Mouse (Mus musculus) spleen, adult 18-20 months (tissue): ENCODE results near the gene Hmga1.

ENCODE experiments used
- DNase-seq, 2 experiments: peaks; one replicate each; pipeline ENCODE4 v3.0.0; 2022; ENCODE audit warnings: mixed read lengths in 2 of 2

The Hmga1 gene

GRCm38 (mm10) chr17:27532095-27532494, 24.2 kb upstream of the Hmga1 start:
- DNase-seq = no peak

- DNase-seq = no peak
Measured at GRCm38 (mm10) chr17:27533354-27533753, 22.9 kb upstream of the Hmga1 start.

DNA sequence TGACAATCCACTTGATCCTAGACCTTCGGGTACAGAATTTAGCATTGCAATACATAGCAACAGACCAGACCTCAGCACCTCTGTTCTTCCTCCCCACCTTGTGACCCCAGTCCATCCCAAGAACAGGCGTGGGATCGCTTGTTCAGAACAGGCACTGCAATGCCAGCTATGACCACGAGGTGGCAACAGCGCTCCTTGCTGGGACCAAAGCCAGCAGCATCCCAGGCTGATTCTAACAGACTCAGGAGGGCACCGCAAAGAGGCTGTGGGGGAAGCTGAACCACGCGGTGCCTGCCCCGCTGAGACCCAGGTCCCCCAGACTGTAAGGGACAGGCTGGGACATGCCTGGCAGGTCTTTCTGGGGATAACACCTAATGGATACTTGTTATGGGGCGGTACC, 21.6 kb upstream of the Hmga1 start:
- DNase-seq = peak; percentile 73 to 89

DNA sequence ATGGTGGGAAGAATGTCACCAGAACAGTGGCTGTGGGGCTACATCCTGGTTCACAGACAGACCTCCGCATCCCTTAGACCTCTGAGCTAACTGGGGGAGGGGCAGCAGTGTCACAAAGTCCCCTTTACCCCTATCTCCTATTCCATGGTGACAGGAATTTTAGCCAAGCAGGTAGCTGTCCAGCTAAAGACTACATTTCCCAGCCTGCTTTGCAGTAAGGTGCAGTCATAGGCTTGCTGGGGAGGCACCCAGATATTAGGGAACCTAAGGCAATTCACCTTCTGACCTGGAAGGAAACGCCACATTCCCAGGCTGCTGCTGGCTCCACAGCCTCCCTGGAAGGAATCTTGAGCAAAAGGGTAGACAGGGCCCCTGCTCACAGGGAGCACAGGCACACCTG, 15.0 kb upstream of the Hmga1 start:
- DNase-seq = no peak

DNA sequence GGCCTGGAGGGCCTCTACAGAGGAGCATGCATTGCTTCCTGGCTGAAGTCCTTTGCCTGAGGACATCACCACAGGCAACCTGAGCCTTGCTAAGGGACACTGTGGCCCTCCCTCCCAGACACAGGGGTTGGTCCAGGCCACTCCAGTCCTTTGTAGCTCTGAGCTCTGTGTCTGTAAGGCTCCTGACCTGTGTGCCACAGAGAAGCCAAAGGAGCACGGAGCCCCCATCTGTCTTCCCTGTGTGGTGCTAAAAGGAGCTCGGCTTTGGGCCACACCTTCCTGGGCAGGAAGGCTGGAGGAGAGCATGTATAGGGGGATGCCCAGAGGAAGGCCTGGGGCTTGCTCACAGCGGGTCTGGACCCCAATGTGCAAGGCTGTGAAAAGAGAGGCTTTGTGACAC, 14.3 kb upstream of the Hmga1 start:
- no peak for DNase-seq

DNA sequence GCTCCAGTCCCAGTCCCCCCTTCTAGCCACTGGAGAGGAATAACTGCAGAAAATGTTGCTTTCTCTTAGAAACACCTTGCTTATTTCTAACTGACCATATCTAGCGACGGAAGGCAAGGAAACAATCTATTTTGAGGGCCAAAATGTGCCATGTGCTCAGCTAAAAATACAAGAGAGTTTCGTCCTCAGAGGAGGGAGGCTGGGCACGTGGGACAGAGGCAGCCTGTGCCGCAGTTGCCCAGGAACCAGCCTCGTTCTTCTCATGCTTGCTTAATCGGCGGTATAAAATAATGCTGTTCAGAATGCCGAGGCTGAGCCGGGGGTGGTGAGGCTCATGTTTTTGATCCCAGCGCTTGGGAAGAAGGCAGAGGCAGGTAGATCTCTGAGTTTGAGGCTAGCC, 11.7 kb upstream of the Hmga1 start:
- DNase-seq = no peak

GRCm38 (mm10) chr17:27545991-27546390, 10.3 kb upstream of the Hmga1 start:
- no peak for DNase-seq

- no peak for DNase-seq
Measured at GRCm38 (mm10) chr17:27546574-27547085, 9.7 kb upstream of the Hmga1 start.

DNA sequence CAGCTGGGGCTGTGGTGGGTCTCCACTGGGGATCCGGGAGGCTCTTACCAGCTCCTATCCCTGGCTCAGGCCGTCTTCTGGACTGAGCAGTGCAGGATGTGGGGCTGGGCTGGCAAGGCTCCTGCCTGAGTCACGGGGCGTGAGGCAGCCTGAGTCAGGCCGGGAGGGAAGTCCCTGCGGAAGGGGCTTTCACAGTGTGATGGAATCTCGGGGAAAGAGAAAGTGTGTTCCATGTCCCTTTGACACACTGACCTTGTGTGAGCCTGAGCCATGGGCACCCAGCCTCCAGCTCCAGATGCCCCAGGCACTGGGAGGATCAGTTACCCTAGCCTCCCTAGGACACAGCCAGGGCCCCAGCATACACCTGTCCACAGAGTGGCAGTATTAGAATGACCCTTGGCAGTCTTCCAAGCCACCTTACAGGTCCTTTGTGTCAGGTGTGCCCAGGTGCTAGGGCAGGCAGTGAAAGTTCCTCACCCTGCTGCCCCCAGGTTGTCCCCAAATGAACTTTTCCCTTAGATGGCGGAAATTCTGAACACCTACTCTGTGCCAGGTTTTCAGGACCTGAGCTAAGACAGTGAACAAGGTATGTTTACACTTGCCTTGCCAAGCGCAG, 8.9 kb upstream of the Hmga1 start:
- no peak for DNase-seq

GRCm38 (mm10) chr17:27549234-27549633, 7.1 kb upstream of the Hmga1 start:
- no peak for DNase-seq

- DNase-seq = no peak
Measured at GRCm38 (mm10) chr17:27551393-27551940, 4.8 kb upstream of the Hmga1 start.

DNA sequence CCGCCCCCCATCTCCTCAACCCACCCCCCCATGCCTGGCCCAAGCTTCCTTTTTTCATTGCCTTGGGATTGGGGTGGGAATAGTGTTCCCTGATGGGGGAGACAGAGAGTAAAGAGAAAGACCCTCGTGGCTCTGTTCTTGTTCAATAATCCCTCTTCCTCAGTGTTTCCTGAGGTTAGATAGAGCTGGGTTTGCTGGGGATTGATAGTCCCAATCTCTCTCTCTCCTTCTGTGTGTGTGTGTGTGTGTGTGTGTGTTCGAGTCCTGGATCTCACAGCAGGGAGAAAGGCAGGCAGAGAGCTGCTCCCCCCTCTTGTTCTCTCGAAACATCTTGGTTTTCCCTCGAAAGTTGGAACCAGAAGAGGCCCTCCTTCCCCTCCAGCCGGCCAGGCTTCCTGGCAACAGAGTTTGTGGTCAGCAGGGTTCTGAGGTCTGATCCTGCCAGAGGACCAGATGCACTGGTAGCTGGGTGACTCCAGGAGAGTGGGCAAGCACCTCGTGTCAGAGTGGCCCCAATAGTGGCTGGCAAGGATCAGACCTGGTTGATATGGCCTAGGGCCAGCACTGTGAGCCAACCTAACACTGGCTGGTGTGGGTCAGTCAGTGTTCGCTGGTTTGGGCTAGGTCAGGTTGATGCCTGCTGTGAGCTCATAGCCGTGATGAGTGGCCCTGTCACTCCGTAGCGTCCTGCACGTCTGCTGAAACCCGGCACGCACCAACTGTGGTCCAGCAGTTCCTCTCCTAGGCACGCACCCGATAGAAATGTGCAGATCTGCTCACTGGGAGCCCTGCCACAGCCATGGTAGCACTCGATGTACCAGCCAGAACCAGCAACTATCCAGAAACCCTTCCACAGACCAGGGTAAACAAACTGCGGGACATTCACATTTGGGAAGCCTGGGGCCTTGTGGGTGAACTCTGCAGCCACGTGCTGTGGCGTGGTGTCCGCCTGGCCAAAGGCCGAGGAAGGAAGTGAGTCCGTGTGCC, 3.8 kb upstream of the Hmga1 start:
- no peak for DNase-seq

DNA sequence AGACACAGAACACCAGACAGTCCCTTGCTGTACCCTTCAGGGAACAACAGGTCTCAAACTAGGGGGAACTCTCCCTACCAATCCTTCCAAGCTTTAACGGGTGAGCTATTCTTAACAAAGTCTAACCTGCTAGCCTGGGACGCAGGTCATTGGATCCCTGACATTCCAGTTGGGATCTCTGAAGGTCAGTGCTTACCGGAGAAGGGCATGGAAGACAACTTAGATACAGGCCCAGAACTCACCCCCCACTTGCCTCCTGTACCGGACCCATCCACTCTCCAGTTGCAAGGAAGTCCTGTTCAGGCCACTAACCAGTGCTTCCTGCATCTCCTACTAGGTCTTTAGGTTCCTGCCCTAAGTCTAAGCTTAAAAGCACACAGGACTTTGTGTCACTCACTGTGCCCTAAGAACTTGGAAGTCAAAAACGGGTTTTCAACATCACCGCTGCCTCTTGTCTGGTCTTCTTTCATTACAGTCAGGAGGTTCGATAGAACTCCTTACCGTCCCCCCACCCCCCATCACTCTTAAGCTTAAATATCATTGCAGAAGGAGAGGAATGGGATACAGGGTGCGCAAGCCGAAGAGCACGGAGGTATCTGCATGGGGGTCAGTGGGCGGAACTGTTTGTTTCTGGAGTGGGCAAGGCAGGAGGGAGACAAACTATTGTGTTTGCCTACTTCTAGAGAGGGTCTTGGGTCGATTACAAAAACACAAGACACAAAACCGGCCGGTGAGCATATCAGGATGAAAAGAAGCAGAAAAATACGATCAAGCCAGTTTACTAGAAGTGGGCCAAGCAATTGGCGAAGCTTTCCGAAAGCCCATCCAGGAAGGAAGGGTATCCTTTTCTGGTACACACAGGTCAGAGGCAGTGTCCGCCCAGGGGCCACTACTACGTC, 2.0 kb upstream of the Hmga1 start:
- no peak for DNase-seq

DNA sequence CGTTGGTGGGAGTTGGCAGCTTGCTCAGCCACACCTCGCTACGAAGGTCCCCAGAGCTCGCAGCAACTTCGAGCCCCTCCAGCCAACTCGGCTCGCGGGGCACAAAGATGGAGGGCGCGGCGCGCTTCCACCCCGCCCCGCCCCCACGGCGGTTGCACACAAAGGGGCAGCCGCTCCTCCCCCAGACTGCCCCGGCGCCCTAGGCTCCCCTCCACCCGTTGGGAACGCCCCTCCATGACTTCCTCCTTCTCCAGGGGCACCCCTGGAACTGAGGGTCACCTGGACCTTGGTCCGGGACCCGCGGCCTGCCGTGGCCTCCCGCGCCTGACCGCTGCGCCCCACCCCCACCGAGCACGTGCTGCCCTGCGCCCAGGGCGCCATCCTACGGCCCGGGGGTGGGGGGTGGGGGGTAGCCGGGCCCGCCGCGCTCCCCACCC, 1.2 kb upstream of the Hmga1 start:
- DNase-seq = peak; percentile 45 to 54

DNA sequence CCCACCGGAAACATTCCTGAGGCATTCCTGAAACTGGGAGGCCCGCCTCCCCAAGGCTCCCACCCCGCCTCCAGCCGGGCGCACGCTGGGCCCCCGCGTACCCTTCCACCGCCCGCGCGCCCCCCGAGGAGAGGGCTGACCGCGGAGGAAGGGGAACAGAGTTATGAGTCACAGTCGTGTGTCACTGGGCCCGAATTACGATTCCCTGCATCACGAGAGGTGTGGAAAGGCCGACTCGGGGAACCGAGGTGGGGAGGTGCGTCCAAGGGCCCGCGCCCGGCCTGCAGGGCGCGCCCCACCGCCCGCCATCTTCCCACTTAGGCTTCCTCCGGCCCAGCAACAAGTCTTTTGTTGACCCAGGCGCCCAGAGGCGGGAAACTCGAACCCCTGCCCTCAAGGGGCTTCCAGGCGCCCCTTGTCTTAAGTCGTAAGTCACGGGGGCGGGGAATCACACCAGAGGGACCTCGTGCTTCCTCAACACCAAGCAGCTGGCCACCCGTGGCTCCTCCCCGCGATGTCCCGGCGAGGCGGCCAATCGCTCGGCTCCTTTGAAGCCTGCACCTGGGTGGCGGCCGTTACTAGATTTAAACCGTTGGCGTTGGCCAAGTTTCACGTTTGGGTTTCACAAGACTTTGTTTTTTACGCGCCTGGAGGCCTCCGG, 655 bp upstream of the Hmga1 start:
- peak; percentile 74 for DNase-seq

DNA sequence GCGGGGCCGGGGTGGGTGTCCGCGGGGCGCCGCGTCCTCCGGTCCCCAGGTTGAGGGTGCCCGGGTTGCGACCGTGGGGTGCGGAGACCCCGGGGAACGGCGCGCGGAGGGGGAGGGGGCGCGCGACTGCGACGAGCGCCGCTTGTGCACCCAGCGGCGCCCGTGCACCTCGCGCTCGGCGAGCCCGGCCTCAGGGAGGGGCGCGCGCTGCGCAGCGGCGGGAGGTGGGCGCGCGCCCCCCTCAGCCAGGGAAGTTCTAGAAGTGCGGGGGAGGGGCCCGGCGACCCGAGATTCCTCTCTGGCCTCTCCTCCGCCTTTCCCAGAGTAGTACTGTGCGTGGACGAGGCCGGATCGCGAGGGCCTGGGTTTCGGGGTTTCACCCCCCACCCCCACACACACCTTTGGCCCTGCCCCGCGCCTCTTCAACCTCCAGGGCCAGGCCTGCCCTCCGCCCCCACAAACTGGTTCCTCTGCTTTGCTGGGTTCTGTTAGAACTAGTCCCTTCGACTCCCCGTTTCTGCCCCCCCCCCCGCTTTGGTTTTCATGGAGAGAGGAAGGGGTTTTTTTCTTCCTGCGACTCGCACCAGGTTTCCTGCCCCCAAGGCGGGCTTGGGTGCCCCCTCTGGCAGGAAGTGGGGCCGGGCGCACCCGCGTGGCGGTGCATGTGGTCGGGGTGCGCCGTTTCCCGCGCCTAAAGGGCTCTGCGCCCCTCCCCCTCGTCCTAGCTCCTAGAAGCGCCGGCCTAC, 1.1 kb downstream of the Hmga1 start:
- DNase-seq = peak; percentile 63 to 70

DNA sequence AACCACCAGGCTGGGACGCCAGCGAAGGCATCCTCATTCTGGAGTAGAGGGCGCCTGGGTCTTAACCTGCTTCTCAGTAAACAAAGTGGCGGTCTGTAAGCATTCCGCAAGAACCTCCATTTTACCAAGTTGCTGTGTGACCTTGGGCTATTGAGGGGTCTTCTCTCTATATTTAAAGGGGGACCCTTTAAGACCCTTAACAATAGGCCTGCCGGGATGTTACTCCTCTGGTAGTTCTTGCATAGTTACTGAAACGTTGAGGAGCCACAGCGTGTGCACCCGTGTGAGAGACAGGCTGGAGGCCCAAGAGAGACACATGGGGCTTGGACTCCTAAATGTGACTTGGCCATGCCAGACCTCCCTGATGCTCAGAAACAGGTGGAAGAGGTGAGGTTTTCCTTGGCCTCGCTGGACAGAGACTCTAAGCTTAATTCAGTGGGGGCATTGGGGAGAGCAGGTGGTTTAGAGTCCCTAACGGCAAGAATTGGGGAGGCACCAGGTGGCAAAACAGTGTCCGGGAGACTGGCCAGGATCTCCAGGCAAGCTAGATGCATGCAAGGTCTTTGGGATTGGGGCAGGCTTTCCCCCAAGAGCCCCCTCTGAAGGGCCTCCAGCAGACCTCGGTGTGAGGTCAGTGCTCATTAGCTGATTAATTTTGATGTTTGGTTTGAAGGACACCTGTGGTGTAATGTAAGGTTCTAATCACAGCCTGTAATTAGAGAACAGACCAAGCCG, 1.8 kb downstream of the Hmga1 start:
- DNase-seq = no peak

DNA sequence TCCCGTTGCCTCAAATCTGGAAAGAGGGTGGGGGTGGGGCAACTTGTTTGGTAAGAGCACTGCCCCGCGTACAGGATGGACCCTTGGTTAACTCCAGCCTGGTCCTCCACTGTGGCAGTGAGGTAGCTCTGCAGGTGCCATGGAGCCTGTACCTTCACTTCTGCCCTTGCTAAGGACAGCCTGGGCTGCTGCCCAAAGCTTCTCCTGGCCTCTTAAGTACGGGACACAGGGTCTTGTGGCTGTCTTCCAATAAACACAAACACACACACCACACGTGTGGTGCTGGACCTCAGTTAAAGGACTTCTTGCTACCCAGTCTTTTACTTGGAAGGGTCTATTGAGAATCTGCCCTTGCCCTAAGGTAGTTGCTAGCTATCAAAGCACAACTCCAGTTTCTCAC, 2.5 kb downstream of the Hmga1 start:
- no peak for DNase-seq

DNA sequence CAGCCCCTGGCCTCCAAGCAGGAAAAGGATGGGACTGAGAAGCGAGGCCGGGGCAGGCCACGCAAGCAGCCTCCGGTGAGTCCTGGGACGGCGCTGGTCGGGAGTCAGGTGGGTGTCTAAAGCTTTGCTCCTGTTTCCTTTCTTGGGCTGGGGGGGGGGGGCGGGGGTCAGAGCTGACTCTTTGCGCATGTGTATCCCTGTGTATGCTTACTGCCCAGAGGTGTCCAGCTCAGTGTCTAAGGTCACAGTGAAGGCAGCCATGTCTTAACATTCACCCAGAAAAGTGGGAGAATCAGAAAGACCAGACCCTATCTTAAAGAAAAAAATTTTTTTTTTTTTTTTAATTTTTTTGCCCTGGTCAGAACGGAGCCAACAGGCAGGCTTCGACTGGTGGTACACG, 3.3 kb downstream of the Hmga1 start:
- no peak for DNase-seq

DNA sequence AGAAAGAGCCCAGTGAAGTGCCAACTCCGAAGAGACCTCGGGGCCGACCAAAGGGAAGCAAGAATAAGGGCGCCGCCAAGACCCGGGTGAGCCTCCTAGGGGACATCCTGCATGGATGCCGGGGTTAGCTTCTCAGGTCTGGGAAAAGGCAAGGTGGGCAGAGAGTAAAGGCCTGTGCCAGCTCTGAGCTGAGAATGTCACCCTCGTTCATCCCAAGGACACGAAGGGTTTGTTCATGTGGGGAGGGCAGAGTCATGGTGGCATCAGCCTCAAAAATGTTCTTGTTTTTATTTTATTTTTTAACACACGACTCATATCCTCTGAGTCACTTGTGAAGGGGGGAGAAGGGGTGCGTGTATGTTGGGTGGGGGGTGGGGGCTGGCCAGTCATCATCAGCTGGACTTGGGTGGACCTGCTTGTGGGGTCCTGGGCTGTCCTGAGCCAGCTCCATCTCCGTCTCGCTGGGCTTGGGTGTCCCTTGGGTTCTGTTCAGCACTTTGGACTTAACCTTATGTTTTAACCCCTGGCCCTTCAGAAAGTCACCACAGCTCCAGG, 4.7 kb downstream of the Hmga1 start:
- no peak for DNase-seq
